Mouse (Mus musculus): ENCODE results near the gene Muc4. TPM values are rescaled to one million over a fixed set of nuclear protein-coding genes. Genes with fewer than 3 reads are reported as not detected.

Muc4 gene
- total RNA-seq (2014; fragmentation: Nextera tagmentation) (not detected in 2 replicates), total RNA-seq (2017) (0.11 and 0.17 TPM in 2 replicates), polyA plus RNA-seq (2012) (not detected in 2 replicates)

DNA sequence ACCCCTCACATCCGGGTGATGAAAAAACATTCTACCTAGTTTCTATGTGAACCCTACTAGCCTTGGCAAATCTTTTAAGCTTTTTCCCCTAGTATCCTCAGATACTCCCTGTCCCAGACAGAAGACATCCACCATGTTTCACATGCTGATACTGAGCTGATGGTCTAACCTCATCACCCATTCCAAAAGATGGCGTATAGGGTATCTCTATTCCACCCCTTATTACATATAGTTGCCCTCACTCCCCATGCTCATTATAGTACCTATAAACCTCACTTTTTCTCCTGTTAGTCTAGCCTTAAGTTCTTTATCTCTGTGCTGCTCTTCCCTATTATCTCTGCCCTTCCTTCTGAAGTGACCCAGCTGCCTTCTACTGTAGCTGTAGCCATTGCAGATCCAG, at the start of gene Muc4:
Gene Muc4, plus strand, starts transcription at position 301 of the 400 bp plus-strand sequence.
- Histone ChIP-seq H3K27me3 (ENCODE audit: insufficient read depth, low read length) (peaks cover 48% of the 10 kb centered on the region), H3K36me3 (replicated peaks) (no peaks in the 10 kb centered on the region), H3K4me3 (ENCODE audit: low read depth, low read length) (no peak within 1 kb of the TSS), H3K4me1 (ENCODE audit: insufficient read depth, low read depth, low read length) (no peaks in the 10 kb centered on the region), H3K9me3 (replicated peaks) (no peaks in the 10 kb centered on the region)
- DNase-seq (ENCODE audit: low spot score), result no peak
- TF ChIP-seq GATA1 (IDR thresholded peaks at IDR 0.05; ENCODE audit: borderline replicate concordance, low read length), result no peak
- ATAC-seq (ENCODE audit: extremely low read depth, insufficient number of reproducible peaks, low FRiP score, poor library complexity, severe bottlenecking), result no peak

DNA sequence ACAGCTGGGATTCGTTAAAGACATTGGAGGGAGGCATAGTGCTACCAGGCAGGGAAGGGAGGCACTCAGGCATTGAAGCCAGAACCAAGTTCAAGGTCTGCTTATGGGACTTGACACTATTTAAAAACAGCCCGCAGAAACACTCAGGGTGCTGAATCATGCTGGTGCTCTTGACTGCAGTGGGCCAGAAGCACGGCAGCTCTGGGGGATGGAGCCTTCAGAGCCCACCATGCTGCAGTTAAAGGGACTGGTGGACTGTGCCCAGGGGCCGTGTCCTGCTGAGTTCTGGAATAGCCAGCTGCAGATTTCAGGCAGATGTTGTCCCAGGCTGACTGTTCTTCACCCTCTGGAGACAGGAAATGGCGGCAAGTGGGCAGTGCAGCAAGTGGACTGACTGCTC, 49.7 kb upstream of the Muc4 start:
- H3K4me1 ChIP-seq (ENCODE audit: insufficient read depth, low read depth, low read length), result peaks cover 38% of the 10 kb centered on the region
- no peak for ATAC-seq (ENCODE audit: extremely low read depth, insufficient number of reproducible peaks, low FRiP score, poor library complexity, severe bottlenecking)
- DNase-seq (ENCODE audit: low spot score), result no peak
- no peaks in the 10 kb centered on the region for H3K9me3 ChIP-seq (replicated peaks)
- no peak for TF ChIP-seq GATA1 (IDR thresholded peaks at IDR 0.05; ENCODE audit: borderline replicate concordance, low read length)
- TF ChIP-seq TAL1 (conservative IDR thresholded peaks at IDR 0.05; ENCODE audit: low read depth, low read length), result no peak
- no peak for TF ChIP-seq POLR2AphosphoS5 (IDR thresholded peaks at IDR 0.05; ENCODE audit: insufficient replicate concordance, low read depth, low read length)
- TF ChIP-seq GATA2 (IDR thresholded peaks at IDR 0.05; ENCODE audit: borderline replicate concordance, low read depth, low read length), result no peak
- TF ChIP-seq CTCF (IDR thresholded peaks at IDR 0.05; ENCODE audit: low read depth, low read length), result no peak
- peaks cover 24% of the 10 kb centered on the region for H3K36me3 ChIP-seq (replicated peaks)
- H3K27me3 ChIP-seq (ENCODE audit: insufficient read depth, low read length), result no peaks in the 10 kb centered on the region
- H3K4me3 ChIP-seq (ENCODE audit: low read depth, low read length), result no peak overlapping the region

DNA sequence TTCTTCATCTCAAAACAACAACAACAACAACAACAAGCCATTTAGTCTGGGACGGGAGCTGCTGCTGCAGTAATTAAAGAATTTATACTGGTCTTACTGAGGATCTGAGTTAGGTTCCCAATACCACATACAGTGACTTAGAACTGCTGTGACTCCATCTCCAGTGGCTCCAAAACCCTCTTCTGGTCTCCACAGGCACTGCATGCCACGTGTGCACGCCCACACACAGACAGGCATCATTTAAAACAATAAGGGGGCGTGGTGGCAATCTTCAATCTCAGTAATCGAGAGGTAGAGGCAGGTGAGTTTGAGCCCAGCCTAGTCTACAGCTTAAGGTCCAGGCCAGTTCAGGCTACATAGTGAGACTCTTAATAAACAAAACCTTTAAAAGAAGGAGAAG, 48.5 kb upstream of the Muc4 start:
- no peak for DNase-seq (ENCODE audit: low spot score)
- Histone ChIP-seq H3K27me3 (ENCODE audit: insufficient read depth, low read length) (no peaks in the 10 kb centered on the region), H3K36me3 (replicated peaks) (peaks cover 14% of the 10 kb centered on the region), H3K4me1 (ENCODE audit: insufficient read depth, low read depth, low read length) (peaks cover 31% of the 10 kb centered on the region), H3K4me3 (ENCODE audit: low read depth, low read length) (no peak overlapping the region), H3K9me3 (replicated peaks) (no peaks in the 10 kb centered on the region)
- TF ChIP-seq TAL1 (conservative IDR thresholded peaks at IDR 0.05; ENCODE audit: low read depth, low read length), result no peak
- TF ChIP-seq GATA2 (IDR thresholded peaks at IDR 0.05; ENCODE audit: borderline replicate concordance, low read depth, low read length), result no peak
- TF ChIP-seq POLR2AphosphoS5 (IDR thresholded peaks at IDR 0.05; ENCODE audit: insufficient replicate concordance, low read depth, low read length), result no peak
- no peak for TF ChIP-seq CTCF (IDR thresholded peaks at IDR 0.05; ENCODE audit: low read depth, low read length)
- no peak for TF ChIP-seq GATA1 (IDR thresholded peaks at IDR 0.05; ENCODE audit: borderline replicate concordance, low read length)
- no peak for ATAC-seq (ENCODE audit: extremely low read depth, insufficient number of reproducible peaks, low FRiP score, poor library complexity, severe bottlenecking)

DNA sequence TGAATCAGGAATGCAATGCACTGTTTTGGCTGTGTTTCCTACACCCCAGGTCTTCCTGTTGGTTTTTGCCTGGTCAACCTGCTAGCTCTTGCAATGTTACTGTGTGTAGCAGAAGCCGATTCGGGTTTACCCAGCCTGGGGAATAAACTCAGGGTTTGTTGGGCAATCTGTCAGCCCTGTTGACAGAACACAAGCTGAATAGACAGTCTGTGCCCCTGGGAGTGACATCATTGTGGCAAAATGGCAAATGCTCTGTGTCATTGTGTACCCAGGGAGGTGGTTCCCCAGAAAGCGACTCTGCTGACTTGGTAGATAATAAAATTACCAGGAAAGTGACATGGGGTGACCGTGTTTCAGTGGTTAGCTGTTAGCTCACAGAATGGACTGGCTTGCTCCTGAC, 46.9 kb upstream of the Muc4 start:
- H3K9me3 ChIP-seq (replicated peaks), result no peaks in the 10 kb centered on the region
- no peak for ATAC-seq (ENCODE audit: extremely low read depth, insufficient number of reproducible peaks, low FRiP score, poor library complexity, severe bottlenecking)
- no peak overlapping the region for H3K4me3 ChIP-seq (ENCODE audit: low read depth, low read length)
- peaks cover 4% of the 10 kb centered on the region; the same call in 1 of the 2 replicates for H3K27me3 ChIP-seq (ENCODE audit: insufficient read depth, low read length)
- peaks cover 29% of the 10 kb centered on the region for H3K4me1 ChIP-seq (ENCODE audit: insufficient read depth, low read depth, low read length)
- TF ChIP-seq GATA2 (IDR thresholded peaks at IDR 0.05; ENCODE audit: borderline replicate concordance, low read depth, low read length) (no peak), CTCF (IDR thresholded peaks at IDR 0.05; ENCODE audit: low read depth, low read length) (no peak), TAL1 (conservative IDR thresholded peaks at IDR 0.05; ENCODE audit: low read depth, low read length) (no peak), GATA1 (IDR thresholded peaks at IDR 0.05; ENCODE audit: borderline replicate concordance, low read length) (no peak), POLR2AphosphoS5 (IDR thresholded peaks at IDR 0.05; ENCODE audit: insufficient replicate concordance, low read depth, low read length) (no peak)
- no peak for DNase-seq (ENCODE audit: low spot score)
- no peaks in the 10 kb centered on the region for H3K36me3 ChIP-seq (replicated peaks)

DNA sequence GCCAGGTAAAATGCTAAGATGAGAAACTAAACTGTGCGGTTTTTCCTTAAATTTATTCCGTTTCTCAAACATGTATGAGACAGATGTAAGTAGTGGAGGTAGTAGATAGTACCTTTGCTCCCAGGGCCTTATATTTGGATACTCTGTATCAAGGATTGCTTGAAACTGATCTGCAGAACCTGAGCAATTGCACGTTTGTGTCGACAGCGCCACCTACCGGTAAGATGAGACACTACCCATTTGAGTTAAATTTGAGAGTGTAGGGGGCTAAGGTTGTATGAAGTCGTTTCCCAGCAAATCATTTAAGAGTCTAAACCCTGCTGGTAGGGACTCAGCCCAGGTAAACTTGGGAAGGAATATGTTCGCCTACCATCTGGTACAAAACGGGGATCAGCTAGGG, 46.2 kb upstream of the Muc4 start:
- TF ChIP-seq CTCF (IDR thresholded peaks at IDR 0.05; ENCODE audit: low read depth, low read length) (peak; percentile 84), GATA2 (IDR thresholded peaks at IDR 0.05; ENCODE audit: borderline replicate concordance, low read depth, low read length) (no peak)
- Histone ChIP-seq H3K27me3 (ENCODE audit: insufficient read depth, low read length) (peaks cover 8% of the 10 kb centered on the region; the same call in 1 of the 2 replicates), H3K4me1 (ENCODE audit: insufficient read depth, low read depth, low read length) (peaks cover 30% of the 10 kb centered on the region), H3K4me3 (ENCODE audit: low read depth, low read length) (no peak overlapping the region), H3K36me3 (replicated peaks) (no peaks in the 10 kb centered on the region), H3K9me3 (replicated peaks) (no peaks in the 10 kb centered on the region)
- DNase-seq (ENCODE audit: low spot score) (no peak), ATAC-seq (ENCODE audit: extremely low read depth, insufficient number of reproducible peaks, low FRiP score, poor library complexity, severe bottlenecking) (no peak)

DNA sequence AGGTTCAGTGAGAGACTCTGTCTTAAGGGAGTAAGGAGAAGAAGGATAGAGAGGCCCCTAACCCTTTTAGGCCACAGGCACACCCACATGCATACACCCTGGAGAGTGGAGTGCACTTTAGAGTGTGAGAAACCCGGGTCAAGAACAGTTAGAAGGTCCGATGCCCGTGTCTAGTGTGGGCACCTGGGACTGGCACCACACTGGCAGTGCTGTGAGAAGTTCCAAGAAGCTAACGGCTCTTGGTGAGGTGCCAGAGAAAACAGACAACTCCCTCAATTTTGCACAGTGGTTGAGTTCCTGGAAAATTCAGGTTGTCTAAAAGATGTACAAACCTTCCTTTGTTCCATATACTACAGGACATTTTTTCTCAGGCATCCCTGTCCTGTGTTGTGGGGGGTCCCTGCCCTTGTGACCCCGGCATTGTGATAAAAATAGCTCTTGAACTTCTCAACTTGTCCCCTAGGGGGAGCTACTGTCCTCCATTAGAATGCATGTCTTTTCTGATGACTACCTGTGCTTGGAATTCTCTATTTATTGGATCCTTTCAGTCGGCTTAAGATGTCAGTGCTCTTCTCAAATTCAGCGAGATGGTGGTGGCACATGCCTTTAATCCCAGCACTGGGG, 38.7 kb upstream of the Muc4 start:
- no peaks in the 10 kb centered on the region for H3K9me3 ChIP-seq (replicated peaks)
- TF ChIP-seq CTCF (IDR thresholded peaks at IDR 0.05; ENCODE audit: low read depth, low read length), result peak; percentile 51; the same call in 1 of the 2 replicates
- TF ChIP-seq GATA2 (IDR thresholded peaks at IDR 0.05; ENCODE audit: borderline replicate concordance, low read depth, low read length), result no peak
- H3K4me1 ChIP-seq (ENCODE audit: insufficient read depth, low read depth, low read length), result peaks cover 10% of the 10 kb centered on the region
- no peaks in the 10 kb centered on the region for H3K36me3 ChIP-seq (replicated peaks)
- H3K27me3 ChIP-seq (ENCODE audit: insufficient read depth, low read length), result peaks cover 45% of the 10 kb centered on the region
- no peak for ATAC-seq (ENCODE audit: extremely low read depth, insufficient number of reproducible peaks, low FRiP score, poor library complexity, severe bottlenecking)
- DNase-seq (ENCODE audit: low spot score), result peak; percentile 35
- H3K4me3 ChIP-seq (ENCODE audit: low read depth, low read length), result no peak overlapping the region

All from G1E (cell line).